Mouse (Mus musculus): ENCODE data around the gene Tas2r105. TPM values are rescaled to one million over a fixed set of nuclear protein-coding genes. Genes with fewer than 3 reads are reported as not detected.

Tas2r105 gene
- polyA plus RNA-seq (2012; rRNA removed) = not detected in 2 replicates

DNA sequence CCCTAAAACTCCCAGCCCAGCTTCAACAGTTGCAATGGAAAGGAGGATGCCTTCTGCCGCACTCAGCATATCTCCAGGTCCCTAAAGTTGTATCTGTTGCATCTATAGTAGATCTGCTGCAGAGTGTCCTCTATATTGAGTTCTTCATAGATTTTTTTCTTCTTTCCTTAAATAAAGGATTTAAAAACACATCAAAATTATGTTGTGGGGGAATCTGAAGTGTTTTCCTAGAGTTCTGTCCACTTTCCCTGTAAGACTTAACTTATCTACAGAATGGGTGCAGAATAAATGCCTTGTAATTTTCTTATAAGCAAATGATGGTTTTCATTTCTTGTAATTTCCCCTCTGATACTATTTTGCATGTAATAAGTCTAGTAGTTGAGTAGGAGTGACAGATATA is at the start of gene Tas2r105:
Gene Tas2r105 (minus strand): TSS at position 101 of the 400 bp plus-strand sequence.
- DNase-seq (ENCODE audit: low read depth) = no peak

DNA sequence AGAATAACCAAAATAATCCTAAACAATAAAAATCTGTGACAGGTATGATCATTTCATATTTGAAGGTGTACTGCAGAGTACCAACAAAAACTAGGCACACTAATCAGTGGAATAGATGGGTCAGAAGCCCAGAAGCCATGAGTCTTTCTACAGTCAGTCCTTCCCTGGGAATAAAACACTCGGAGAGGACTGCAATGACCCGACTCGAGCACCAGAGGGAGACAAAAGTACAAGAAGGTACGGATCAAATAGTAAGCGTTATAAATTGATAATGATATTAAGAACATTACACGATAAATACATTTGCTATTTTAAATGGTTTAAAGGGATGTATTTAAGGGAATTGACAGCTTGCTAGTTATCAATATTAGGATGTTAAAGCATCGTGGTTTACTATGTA is 25.5 kb upstream of the Tas2r105 start:
- no peak for DNase-seq (ENCODE audit: low read depth)

DNA sequence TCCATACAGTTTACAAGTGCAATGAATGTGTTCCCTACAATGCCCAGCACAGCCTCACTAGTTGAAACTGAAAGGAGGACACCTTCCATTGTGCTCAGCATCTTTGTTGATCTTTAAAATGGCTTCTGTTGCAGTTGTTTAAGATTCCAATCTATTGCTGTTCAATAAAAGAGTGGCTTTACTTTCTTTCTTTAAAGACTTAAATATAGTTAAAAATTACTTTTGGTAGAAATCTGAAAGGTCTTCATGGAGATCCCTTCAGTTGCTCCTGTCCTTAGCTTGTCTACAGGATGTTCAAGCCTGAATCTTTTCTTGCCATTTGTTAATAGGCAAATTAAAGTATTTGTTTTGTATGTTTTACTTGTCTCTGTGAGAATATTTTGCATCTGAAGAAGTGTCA is 2.7 kb upstream of the Tas2r105 start, which contains the start of gene Tas2r114:
Gene Tas2r114 (minus strand): TSS at position 101 of the 400 bp plus-strand sequence.
- no peak for DNase-seq (ENCODE audit: low read depth)

DNA sequence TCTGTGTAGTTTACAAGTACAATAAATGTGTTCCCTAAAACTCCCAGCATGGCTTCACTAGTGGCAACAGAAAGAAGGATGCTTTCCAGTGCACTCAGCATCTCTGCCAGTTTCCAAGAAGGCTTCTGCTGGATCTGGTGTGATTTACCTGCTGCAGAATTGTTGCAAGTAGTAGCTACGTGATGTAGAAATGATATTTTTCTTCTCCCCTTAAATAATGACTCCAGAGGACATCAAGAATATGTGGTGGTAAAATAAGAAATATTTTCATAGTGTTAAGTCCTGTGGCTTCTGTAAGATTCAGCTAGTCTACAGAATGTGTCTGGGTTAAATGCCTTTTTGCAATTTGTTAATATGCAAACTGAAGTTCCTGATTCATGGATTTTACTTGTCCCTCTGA is 1.7 kb downstream of the Tas2r105 start, which contains the start of gene Tas2r104:
Gene Tas2r104 (minus strand): TSS at position 101 of the 400 bp plus-strand sequence.
- no peak for DNase-seq (ENCODE audit: low read depth)

DNA sequence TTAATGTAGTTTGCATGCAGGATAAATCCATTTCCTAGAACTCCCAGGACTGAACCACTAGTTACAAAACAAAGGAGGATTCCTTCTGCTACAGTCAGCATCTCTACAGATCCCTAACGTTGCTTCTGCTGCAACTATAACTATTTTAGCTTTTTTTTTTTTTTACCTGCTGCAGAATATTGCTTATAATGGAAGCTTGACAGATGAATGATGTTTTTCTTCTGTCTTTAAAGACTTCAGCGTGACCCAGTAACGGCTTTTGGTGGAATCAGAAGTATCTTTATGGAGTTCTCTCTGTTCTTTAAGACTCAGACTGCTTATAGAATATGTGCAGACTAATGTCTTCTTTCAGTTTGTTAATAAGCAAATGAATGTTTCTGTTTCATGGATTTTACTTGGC is 8.5 kb downstream of the Tas2r105 start, which contains the start of gene Tas2r106:
Gene Tas2r106 (minus strand): TSS at position 101 of the 400 bp plus-strand sequence.
- DNase-seq (ENCODE audit: low read depth) = no peak

DNA sequence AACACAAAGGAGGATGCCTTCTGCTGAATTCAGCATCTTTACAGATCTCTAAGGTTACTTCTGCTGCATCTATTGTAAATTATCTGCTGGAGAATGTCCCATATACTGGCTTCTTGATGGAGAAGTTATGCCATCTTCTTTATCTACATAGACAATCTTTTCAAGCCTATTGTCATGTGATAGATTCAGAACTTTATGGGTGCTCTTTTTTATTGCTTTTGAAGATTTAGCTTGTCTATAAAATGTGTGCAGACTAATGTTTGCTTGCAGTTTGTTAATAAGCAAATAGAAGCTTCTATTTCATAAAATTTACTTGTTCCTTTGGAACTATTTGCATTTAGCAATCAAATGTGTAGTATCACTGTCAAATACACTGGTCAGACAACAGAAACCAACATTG is 27.2 kb downstream of the Tas2r105 start, which contains the start of gene Tas2r107:
Gene Tas2r107 (minus strand): TSS at position 101 of the 400 bp plus-strand sequence.
- DNase-seq (ENCODE audit: low read depth) = no peak

Other genes with a start within 250 kb of the Tas2r105 start
- not detected in 2 replicates for gene 5430401F13Rik, start 201.1 kb downstream of the Tas2r105 start, polyA plus RNA-seq (2012; rRNA removed)
- gene Gm6619, start 201.1 kb downstream of the Tas2r105 start, polyA plus RNA-seq (2012; rRNA removed) = not detected in 2 replicates
- not detected in 2 replicates for gene Tas2r130, start 56.6 kb downstream of the Tas2r105 start, polyA plus RNA-seq (2012; rRNA removed)
- gene Tas2r107, start 27.3 kb downstream of the Tas2r105 start, polyA plus RNA-seq (2012; rRNA removed) = not detected in 2 replicates
- gene Tas2r106, start 8.6 kb downstream of the Tas2r105 start, polyA plus RNA-seq (2012; rRNA removed) = not detected in 2 replicates
- gene Tas2r104, start 1.8 kb downstream of the Tas2r105 start, polyA plus RNA-seq (2012; rRNA removed) = not detected in 2 replicates
- gene Tas2r114, start 2.6 kb upstream of the Tas2r105 start, polyA plus RNA-seq (2012; rRNA removed) = not detected in 2 replicates